Mouse (Mus musculus) testis, adult 2 months (tissue): ENCODE measurements around the gene Saal1.

Source experiments
- CTCF ChIP-seq: fragments of 200-500 bp; IDR thresholded peaks from 2 replicates; pipeline ENCODE4 v1.5.1; 2012; ENCODE audit warnings: low read depth, mild to moderate bottlenecking, inconsistent platforms, low read length, moderate library complexity; ENCODE audit not compliant: control insufficient read depth, insufficient read depth, insufficient replicate concordance
- POLR2A ChIP-seq: fragments of 200-500 bp; IDR thresholded peaks from 2 replicates; pipeline ENCODE4 v1.6.1; 2012; ENCODE audit warnings: low read depth, mild to moderate bottlenecking, inconsistent platforms, low read length, moderate library complexity; ENCODE audit not compliant: control insufficient read depth

DNA sequence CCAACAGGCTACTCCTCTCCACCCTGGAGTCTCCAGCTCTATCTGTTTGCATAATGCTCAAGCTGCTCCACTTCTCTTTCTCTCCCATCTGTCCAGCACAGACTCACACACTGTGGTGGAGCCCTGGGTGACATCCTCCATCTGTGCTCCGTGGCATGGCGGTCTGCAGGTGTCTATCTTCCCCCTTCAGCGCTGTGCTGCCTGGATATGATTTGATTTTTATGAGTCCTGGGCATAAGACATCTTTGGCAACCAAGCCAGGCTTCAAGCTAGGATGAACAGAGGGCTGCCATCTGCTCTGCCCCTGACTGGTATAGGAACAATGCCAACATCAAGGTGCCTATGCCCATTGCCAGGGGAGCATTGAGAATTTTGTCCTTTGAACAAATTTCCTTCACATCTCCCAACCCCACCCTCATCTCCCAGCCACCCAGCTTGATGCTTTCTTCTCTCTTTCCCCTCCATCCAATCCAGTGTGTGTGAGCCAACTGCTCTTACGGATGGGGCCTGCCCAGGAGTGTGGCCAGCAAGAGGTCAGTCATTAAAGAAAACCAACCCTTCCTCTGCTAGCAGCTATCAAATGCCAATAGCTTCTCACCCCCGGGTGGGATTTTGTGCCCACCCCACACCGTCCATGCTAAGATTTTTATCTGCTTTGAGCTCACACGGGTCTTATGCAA lies 8.3 kb upstream of the Saal1 start:
- TF ChIP-seq CTCF (no peak), POLR2A (no peak)
